Mouse (Mus musculus): Measurements from ENCODE around the gene Glipr1l2.
"Not testable (repeated sequence)": the region's sequence is repeated elsewhere in the genome, so short reads cannot be mapped to it uniquely, and the experiment has no call there.

GRCm38 (mm10) chr10:112044283-112044682 is 38.9 kb upstream of the Glipr1l2 start:
- not testable (repeated sequence) for TF ChIP-seq POLR2A (IDR thresholded peaks at IDR 0.05; ENCODE audit: borderline replicate concordance, low read depth, low read length); CTCF (IDR thresholded peaks at IDR 0.05; ENCODE audit: low read depth, low read length)

Data from bone marrow macrophage, adult 2 months (primary cell).